Mouse (Mus musculus): Measurements from ENCODE around the gene Prmt8. TPM values are rescaled to one million over a fixed set of nuclear protein-coding genes. Genes with fewer than 3 reads are reported as not detected.

Gene Prmt8
- total RNA-seq, 2 experiments from 2014 or later, result not detected

DNA sequence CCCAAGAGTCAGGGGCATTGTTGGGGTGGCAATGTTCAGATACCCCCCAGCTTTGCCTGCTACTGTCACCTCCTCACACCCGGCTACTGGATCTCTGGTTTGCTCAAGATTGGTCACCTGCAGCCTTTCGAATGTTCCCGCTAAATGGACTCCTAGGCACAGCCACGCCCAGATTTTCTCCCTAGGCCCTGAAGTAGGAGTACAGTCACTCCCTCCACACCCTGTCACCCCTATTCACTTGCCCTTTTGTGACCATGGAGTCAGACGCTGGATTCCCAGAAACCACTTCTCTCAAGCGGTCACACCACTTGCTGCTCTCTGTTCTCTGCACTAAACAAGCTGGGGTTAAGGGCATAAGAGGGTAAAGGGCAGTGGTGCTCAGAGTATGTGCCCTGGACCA lies 28.1 kb downstream of the Prmt8 start:
- no peak for ATAC-seq (replicated peaks; ENCODE audit: low FRiP score, poor library complexity, severe bottlenecking)

GRCm38 (mm10) chr6:127740711-127741110 lies 28.6 kb downstream of the Prmt8 start:
- no peak for ATAC-seq (replicated peaks; ENCODE audit: low FRiP score, poor library complexity, severe bottlenecking)

- no peak for ATAC-seq (replicated peaks; ENCODE audit: low FRiP score, poor library complexity, severe bottlenecking)
Observed at GRCm38 (mm10) chr6:127739921-127740320, 29.4 kb downstream of the Prmt8 start.

GRCm38 (mm10) chr6:127735130-127735981 lies 33.9 kb downstream of the Prmt8 start:
- no peak for ATAC-seq (replicated peaks; ENCODE audit: low FRiP score, poor library complexity, severe bottlenecking)

DNA sequence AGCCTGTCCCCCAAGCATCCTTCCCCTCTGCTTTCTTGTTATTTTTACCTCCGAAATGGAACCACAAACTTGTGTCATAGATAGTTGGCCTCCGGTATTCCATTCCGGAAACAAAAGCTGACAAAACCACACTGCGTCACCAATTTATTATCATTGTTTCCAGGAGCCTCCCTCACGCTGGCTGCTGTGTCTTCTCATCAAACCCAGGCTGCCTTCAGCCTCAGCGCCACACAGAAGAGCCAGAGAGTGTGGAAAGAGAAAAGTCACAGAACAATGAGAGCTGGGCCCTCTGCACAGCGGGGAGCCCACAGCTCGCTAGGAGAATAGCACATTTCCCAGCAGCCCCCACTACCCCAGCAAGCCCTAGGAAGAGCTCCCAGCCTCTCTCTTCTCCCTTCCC lies 46.1 kb downstream of the Prmt8 start:
- ATAC-seq (replicated peaks; ENCODE audit: low FRiP score, poor library complexity, severe bottlenecking), result no peak

DNA sequence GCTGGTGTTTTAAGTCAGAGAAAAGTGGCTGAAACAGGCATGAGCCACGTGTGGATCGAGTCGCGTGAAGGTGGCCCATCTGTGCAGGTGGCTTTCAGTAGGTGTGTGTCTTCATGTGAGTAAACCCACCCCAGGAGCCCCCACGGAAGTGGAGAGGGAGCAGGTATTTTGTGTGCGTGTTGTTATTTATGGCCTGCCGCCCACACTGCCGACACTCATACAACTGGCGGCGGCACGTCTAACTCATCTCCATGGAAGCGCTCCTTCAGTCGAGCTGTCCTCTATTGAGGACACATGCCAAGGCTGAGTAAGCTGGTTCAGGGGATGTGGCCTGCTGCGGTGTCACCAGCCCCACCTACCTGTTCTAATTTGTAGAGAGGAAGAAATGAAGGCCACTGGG lies 49.4 kb downstream of the Prmt8 start:
- no peak for ATAC-seq (replicated peaks; ENCODE audit: low FRiP score, poor library complexity, severe bottlenecking)

GRCm38 (mm10) chr6:127717239-127718137 lies 51.8 kb downstream of the Prmt8 start:
- ATAC-seq (replicated peaks; ENCODE audit: low FRiP score, poor library complexity, severe bottlenecking), result no peak

GRCm38 (mm10) chr6:127715428-127715827 lies 53.8 kb downstream of the Prmt8 start:
- ATAC-seq (replicated peaks; ENCODE audit: low FRiP score, poor library complexity, severe bottlenecking), result no peak

- ATAC-seq (replicated peaks; ENCODE audit: low FRiP score, poor library complexity, severe bottlenecking), result no peak
Observed at GRCm38 (mm10) chr6:127714906-127715305, 54.4 kb downstream of the Prmt8 start.

GRCm38 (mm10) chr6:127708218-127708628 lies 61.0 kb downstream of the Prmt8 start:
- no peak for ATAC-seq (replicated peaks; ENCODE audit: low FRiP score, poor library complexity, severe bottlenecking)

GRCm38 (mm10) chr6:127701036-127701783 lies 68.1 kb downstream of the Prmt8 start:
- no peak for ATAC-seq (replicated peaks; ENCODE audit: low FRiP score, poor library complexity, severe bottlenecking)

DNA sequence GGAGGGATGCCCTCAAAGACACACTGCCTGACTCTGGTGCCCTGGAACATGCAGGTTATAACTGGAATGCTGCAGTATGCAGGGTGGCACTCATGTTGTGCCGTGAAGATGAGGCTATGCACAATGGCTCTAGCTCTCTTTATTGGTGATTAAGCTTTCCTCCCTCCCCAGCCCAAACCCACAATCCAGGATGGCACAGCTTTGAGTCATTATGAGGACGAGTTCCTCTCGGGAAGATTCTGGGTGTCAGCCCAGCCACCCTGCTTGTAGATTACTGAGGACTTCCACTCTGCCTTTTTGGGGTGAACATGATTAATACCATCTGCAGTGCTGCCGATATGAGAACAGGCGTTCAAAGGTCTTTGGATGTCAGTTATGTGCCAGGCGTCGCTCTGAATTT lies 75.6 kb downstream of the Prmt8 start:
- ATAC-seq (replicated peaks; ENCODE audit: low FRiP score, poor library complexity, severe bottlenecking), result no peak

DNA sequence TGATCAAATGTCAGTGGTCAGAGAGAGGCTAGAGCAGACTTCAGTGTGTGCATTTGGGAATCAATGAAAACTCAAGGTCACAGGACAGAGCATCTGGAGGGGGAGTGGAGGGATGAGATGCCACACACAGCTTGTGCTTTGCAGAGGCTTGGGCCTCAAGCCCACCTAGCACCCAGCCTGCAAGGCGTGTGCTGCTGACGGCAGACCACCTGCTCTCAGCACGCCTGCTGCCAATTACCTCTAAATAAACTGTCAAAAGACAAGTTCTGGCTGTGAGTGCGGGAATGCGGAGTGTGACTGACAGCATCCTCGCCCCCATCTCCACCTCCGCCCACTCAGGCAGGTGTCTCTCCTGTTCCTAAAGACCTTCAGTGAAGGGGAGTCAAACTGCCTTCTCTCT lies 77.0 kb downstream of the Prmt8 start:
- ATAC-seq (replicated peaks; ENCODE audit: low FRiP score, poor library complexity, severe bottlenecking), result no peak

DNA sequence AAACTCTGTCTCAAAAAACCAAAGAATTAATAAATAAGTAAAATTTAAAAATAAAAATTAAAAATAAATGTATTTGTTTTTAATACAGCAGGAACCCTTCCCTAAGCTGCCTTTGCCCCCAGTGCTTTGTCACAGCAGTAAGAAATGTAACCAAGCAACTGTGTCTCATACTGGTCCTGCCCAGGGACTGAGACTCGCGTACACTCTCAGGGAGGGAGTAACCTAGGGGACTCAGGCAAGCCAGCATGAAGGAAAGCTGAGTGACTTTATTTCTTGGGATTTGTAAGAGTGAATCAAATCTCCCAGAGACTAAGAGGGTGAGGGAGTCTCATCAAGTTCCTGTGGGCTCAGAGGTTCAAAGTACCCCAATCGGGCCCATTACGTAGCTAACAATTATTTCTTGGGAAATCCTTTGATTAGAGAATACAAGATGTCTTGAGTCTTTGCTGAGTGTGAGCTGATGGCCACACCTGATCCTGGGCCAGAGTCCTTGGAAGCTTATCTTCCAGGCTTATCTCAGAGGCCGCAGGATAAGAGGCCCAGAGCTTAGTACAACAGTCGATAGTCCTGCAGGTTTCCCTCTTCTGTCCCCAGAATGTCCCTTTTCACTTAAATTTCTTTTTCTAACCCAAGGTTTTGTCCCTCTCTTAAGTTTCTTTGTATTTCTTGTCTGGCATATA lies 82.0 kb downstream of the Prmt8 start:
- no peak for ATAC-seq (replicated peaks; ENCODE audit: low FRiP score, poor library complexity, severe bottlenecking)

DNA sequence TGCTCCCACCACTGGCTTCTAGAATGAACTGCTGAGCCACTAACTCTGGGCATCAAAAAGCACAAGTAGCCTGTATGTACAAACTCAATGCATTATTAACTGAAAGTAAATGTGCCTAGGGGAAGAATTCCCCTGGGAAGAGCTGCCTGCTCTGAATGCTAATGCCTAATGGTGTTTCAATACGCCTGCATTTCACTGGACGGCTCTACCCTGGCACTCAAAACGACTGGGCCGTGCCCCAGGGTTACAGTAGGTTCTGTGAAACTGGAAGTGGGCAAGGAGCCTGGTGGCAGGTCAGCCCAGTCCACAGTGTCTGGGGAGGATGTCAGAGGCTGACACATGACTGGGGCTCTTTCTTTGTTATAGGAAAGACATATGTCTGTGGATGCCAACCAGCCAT lies 84.3 kb downstream of the Prmt8 start:
- no peak for ATAC-seq (replicated peaks; ENCODE audit: low FRiP score, poor library complexity, severe bottlenecking)

- ATAC-seq (replicated peaks; ENCODE audit: low FRiP score, poor library complexity, severe bottlenecking), result no peak
Observed at GRCm38 (mm10) chr6:127683561-127683960, 85.7 kb downstream of the Prmt8 start.

- ATAC-seq (replicated peaks; ENCODE audit: low FRiP score, poor library complexity, severe bottlenecking), result no peak
Observed at GRCm38 (mm10) chr6:127680784-127681183, 88.5 kb downstream of the Prmt8 start.

- no peak for ATAC-seq (replicated peaks; ENCODE audit: low FRiP score, poor library complexity, severe bottlenecking)
Observed at GRCm38 (mm10) chr6:127678998-127679397, 90.3 kb downstream of the Prmt8 start.

DNA sequence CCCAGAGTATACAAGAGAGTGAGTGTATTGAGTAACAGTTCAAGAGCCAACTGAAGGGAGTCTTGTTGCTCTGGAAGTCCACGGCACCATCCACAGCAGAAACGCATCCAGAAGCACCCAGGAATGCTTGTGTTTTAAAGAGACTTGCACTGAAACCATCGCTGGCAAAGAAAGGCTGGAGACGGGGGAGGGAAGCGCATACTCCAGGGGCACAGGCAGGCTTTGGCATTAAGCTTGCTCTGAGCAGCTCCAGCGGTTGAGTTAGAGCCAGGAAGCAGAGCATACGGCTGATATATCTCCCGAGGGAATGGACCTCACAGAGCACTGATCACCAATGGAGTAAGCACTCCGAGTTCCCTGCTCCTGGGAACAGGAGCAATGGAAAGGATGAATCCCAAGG lies 91.0 kb downstream of the Prmt8 start:
- ATAC-seq (replicated peaks; ENCODE audit: low FRiP score, poor library complexity, severe bottlenecking), result no peak

GRCm38 (mm10) chr6:127676866-127677265 lies 92.4 kb downstream of the Prmt8 start:
- ATAC-seq (replicated peaks; ENCODE audit: low FRiP score, poor library complexity, severe bottlenecking), result no peak
